Mouse (Mus musculus) left cerebral cortex, adult 18-20 months (tissue): ENCODE results near the gene Rps11. TPM values are rescaled to one million over a fixed set of nuclear protein-coding genes. Genes with fewer than 3 reads are reported as not detected.
A peak's percentile ranks its signal among the peaks of the same experiment; 100 is the strongest.
"Not testable (repeated sequence)": the region's sequence is repeated elsewhere in the genome, so short reads cannot be mapped to it uniquely, and the experiment has no call there.

Source experiments
- DNase-seq, 2 experiments: peaks; one replicate each; pipeline ENCODE4 v3.0.0; 2021 to 2022; ENCODE audit warnings: low spot score in 2 of 2, mixed read lengths in 1 of 2
- total RNA-seq, 2 experiments: library from RNA; stranded (reverse); gene quantifications; 2 replicates each; pipeline ENCODE4 v1.2.3; 2021

The Rps11 gene
- total RNA-seq, 2 experiments from 2014 or later, result 474 to 479 TPM

DNA sequence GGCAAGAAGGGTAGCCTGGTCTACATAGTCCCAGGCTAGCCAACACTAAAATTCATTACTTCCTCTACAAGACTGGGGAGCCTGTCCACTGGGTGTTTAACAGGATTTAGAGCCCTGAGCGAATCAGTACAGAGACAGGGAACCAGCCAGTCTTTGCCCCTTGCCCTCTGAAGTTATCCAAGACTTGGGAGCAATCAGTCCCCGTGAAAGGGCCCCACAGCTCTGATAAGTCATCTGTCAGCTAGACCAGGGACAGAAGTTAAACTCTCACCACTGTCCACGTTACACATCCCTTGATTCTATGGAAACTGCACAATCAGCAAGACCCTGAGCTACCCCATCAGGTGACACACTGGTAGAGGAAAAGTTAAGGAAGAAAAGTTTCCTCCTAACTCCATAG, 11.7 kb downstream of the Rps11 start:
- DNase-seq, result no peak

GRCm38 (mm10) chr7:45111940-45112339, 12.3 kb downstream of the Rps11 start:
- DNase-seq, result no peak

DNA sequence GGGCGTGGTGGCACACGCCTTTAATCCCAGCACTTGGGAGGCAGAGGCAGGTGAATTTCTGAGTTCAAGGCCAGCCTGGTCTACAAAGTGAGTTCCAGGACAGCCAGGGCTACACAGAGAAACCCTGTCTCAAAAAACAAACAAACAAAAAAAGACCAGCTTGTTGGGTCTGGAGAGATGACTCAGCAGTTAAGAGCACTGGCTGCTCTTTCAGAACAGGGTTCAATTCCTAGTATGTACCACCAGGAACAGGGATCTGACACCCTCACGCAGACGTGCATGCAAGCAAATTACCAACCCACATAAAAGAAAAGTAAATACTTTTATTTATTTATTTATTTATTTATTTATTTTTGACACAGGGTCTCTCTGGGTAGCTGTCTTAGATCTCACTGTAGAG, 14.2 kb downstream of the Rps11 start:
- DNase-seq, result not testable (repeated sequence)

GRCm38 (mm10) chr7:45107052-45107645, 17.1 kb downstream of the Rps11 start:
- DNase-seq, result no peak

DNA sequence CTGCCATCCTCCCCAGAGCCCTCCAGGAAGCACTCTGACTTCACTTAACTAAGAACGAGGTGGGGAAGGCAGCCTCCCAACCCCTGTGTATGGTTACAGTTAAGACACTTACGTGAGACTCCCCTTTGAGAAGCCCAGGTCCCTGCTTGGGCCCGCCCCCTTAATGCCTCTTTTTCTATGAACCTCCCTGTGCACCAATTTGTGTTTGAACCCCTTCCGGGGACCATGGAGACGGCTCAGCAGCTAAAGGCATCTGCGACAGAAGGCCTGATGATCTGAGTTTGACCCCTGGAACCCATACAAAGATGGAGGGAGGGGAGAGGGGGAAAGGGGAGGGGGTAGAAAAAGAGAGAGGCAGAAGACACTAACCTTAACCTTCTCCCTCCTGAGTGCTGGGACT, 17.8 kb downstream of the Rps11 start:
- DNase-seq, result no peak

DNA sequence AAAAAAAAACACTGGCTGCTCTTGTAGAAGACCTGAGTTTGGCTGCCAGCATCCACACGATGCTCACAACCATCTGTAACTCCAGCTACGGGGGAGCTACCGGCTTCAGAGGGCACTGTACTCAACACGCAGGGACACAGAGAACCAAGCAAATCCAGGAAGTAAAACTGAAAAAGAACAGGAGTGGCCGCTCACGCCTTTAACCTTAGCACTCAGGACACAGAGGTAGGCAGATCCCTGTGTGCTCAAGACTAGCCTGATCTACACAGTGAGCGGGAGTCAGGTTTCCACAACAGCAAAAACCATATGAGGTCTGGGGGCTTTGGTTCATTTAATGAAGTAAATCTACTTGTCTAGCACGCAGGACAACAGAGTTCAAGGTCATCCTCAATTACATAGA, 18.7 kb downstream of the Rps11 start:
- no peak for DNase-seq

GRCm38 (mm10) chr7:45104941-45105340, 19.3 kb downstream of the Rps11 start:
- DNase-seq, result no peak

DNA sequence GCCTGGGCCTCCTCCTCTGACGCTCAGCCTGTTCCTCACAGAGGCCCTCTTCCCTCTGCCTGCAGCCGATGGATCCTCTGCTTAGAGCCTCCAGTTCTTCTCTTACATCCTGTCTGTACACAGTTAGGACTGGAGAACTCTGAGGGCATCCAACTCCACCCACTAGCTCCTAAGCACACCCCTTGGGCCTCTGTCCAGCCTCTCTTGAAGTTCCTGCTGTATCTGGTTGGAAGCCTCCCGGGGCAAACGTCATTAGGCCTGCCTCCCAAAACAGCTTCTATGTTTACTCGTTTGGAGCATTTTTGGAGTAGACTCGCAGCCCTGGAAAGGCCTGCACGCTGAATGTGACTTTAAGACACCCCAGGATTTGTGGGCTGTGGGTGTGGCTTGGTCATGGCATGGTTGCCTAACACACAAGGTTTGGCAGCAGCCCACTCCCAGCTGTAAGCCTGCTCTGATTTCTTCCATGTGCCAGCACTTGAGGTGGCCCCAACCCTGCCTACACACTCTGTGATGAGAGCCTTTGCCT, 20.5 kb downstream of the Rps11 start, which contains the start of gene Fcgrt:
TSS of gene Fcgrt (minus strand) at position 200 of the 529 bp plus-strand sequence.
- DNase-seq, result peak in 1 of 2 experiments; percentile 35

DNA sequence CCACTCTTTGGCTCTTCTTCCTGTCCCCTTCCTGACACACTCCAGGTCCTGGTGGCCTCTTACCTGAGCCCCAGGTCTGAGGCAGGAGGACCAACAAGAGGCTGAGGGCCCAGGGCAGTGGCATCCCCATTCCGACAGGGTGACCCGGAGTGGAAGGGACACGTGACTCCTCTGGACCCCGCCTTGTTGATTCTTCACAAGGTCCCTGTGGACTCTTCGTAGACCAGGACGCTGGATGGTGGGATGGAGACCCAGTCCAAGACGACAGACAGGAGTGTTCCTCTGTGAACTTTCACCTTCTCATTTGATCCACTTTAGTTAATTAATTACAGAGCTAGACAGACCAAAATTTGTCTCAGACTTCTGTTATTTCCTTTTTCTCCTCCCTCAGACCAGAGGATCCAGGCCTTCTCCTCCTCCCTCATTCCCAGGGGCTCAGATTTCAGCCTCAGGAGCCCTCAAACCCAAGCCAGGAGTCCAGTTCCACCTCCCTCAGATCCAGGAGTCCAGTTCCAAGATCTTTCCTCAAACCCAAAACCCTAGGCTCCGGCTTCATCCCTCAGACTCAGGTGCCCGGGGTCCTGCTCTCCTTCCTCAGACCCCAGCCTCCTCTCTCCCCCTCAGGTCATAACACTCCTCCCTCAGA, 21.2 kb downstream of the Rps11 start:
- DNase-seq, result no peak

GRCm38 (mm10) chr7:45102441-45102840, 21.8 kb downstream of the Rps11 start:
- DNase-seq, result no peak

- no peak for DNase-seq
Measured at GRCm38 (mm10) chr7:45100046-45100445, 24.2 kb downstream of the Rps11 start.

GRCm38 (mm10) chr7:45098541-45099240, 25.5 kb downstream of the Rps11 start:
- no peak for DNase-seq

GRCm38 (mm10) chr7:45097479-45097878, 26.8 kb downstream of the Rps11 start:
- no peak for DNase-seq

GRCm38 (mm10) chr7:45095965-45096364, 28.3 kb downstream of the Rps11 start:
- DNase-seq, result not testable (repeated sequence)

DNA sequence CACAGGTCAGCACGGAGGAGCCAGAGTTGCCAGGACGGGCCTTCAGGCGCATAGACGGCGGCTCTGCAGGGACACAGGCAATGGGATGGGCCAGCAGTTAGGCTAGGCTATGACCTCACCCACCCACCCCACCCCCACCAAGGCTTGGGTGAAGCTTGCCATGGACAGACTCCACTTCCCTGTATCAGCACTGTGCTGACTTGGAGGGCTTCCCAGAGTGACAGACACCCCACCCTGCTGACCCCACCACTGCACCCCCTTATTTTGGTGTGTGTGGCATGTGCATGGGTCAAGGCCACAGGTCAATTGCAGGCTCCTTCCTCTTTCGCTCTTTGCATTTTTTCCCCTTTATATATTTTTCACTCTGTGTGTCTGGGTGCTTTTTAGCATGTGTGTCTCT, 28.9 kb downstream of the Rps11 start:
- no peak for DNase-seq

DNA sequence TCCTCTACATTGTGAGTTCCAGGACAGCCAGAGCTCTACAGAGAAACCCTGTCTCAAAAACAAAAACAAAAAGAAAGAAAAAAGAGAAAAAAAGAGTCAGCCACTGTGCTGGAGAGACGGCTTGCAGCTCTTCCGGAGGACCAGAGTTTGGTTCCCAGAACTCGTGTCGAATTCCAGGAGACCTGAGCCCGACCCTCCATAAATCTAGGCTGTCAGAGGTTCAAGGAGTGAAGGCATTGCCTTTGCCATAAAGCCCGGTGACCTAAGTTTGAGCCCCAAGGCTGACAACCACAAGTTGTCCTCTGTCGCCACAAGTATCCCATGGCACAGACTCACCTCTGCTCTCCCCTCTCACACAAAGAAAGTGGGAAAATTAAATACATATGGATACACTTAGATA, 30.1 kb downstream of the Rps11 start:
- no peak for DNase-seq

DNA sequence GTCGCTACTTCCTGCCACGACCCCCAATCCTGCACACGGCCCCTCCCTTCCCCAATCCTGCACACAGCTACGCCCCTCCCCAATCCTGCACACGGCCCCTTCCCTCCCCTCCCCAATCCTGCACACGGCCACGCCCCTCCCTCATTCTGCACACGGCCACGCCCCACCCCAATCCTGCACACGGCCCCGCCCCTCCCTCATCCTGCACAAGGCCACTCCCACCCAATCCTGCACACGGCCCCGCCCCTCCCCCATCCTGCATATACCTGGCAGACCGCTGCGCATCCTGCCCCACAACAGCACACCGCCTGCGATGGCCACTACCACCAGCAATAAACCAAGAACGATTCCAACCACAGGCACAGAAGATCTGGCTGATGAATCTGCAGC, 30.7 kb downstream of the Rps11 start:
- DNase-seq, result no peak

GRCm38 (mm10) chr7:45092828-45093515, 31.3 kb downstream of the Rps11 start:
- DNase-seq, result no peak

- no peak for DNase-seq
Measured at GRCm38 (mm10) chr7:45092048-45092447, 32.2 kb downstream of the Rps11 start, which contains the start of gene Rcn3. Gene Rcn3 (minus strand): TSS chr7:45092221.

- no peak for DNase-seq
Measured at GRCm38 (mm10) chr7:45091001-45091990, 32.9 kb downstream of the Rps11 start.
